Mouse (Mus musculus): ENCODE measurements around the gene Scgb1b11.
"Not testable (repeated sequence)": the region's sequence is repeated elsewhere in the genome, so short reads cannot be mapped to it uniquely, and the experiment has no call there.

The Scgb1b11 gene

GRCm38 (mm10) chr7:32222540-32222939, at the start of gene Scgb1b11:
Gene Scgb1b11, plus strand, starts transcription at chr7:32222840.
- DNase-seq (ENCODE audit: low read depth, low spot score), result not testable (repeated sequence)

- not testable (repeated sequence) for DNase-seq (ENCODE audit: low read depth, low spot score)
Observed at GRCm38 (mm10) chr7:32211045-32211444, 11.6 kb upstream of the Scgb1b11 start, which contains the start of gene Scgb2b11. Gene Scgb2b11, minus strand, starts transcription at chr7:32211145.

Measured in retina, postnatal 7 days (tissue).